In genomic region chr1:40230336-40230735, GRCm38 (mm10) we compare ENCODE assay signal across 12 mouse cellular contexts. TPM values are rescaled to one million over a fixed set of nuclear protein-coding genes. Genes with fewer than 3 reads are reported as not detected.
DNase-seq lines count a peak whose midpoint lies in the region; ATAC-seq lines count a peak whose summit lies in the region.
"Had no signal": no experiment of that assay in that cellular context is flagged by ENCODE, and none has a peak within 500 bp of the region (broad histone marks: within the 10 kb centered on the region; RNA-seq: fewer than 3 reads in every experiment).

No protein-coding gene starts in this region.

- peak; percentile 16 for DNase-seq in gastrocnemius, postnatal 25 days
- no peak for DNase-seq in gastrocnemius, postnatal 4 days (ENCODE audit: low spot score in 2 of 2)
- peak; percentile 61 for DNase-seq in 416B (ENCODE audit: low read depth)
- DNase-seq in heart, embryonic 10.5 days (ENCODE audit: low spot score) = peak; percentile 22
- DNase-seq in lung, postnatal 10 days = peak; percentile 49
- no peak for DNase-seq in frontal cortex, postnatal 14 days (ENCODE audit: low spot score in 2 of 2)
- no peak for DNase-seq in urinary bladder, adult 2 months (ENCODE audit: low spot score)
- DNase-seq: kidney, postnatal 4 days; midbrain, embryonic 14.5 days had no signal

- H3K4me1 ChIP-seq in heart, embryonic 10.5 days = peaks cover 14% of the 10 kb centered on the region
- no peaks in the 10 kb centered on the region for H3K4me1 ChIP-seq in hindbrain, embryonic 16.5 days (ENCODE audit: control insufficient read depth, insufficient read depth, low read depth, low read length)
- H3K4me1 ChIP-seq: forebrain, embryonic 15.5 days had no signal

- no peak overlapping the region for H3K9ac ChIP-seq in hindbrain, embryonic 16.5 days (ENCODE audit: low read depth, low read length)
- H3K9ac ChIP-seq: forebrain, embryonic 15.5 days had no signal

- no peak overlapping the region for H3K27ac ChIP-seq in heart, embryonic 10.5 days
- H3K27ac ChIP-seq in hindbrain, embryonic 16.5 days (ENCODE audit: low read depth, low read length) = no peak overlapping the region
- H3K27ac ChIP-seq: forebrain, embryonic 15.5 days; hindbrain, embryonic 10.5 days had no signal

- no peak for ATAC-seq in hindbrain, embryonic 16.5 days
- ATAC-seq: forebrain, embryonic 15.5 days had no signal

- no peaks in the 10 kb centered on the region for H3K27me3 ChIP-seq in heart, embryonic 10.5 days (ENCODE audit: insufficient read depth, poor library complexity, severe bottlenecking)
- H3K27me3 ChIP-seq in hindbrain, embryonic 16.5 days (replicated peaks; ENCODE audit: control insufficient read depth, insufficient read depth, low read length) = no peaks in the 10 kb centered on the region
- H3K27me3 ChIP-seq: forebrain, embryonic 15.5 days had no signal

- WGBS in heart, embryonic 10.5 days = 68% methylated on average over 7 of the region's 7 CpGs
- 83% methylated on average over 7 of the region's 7 CpGs for WGBS in hindbrain, embryonic 16.5 days

- no peak overlapping the region for H3K4me2 ChIP-seq in hindbrain, embryonic 16.5 days (ENCODE audit: low read length)
- H3K4me2 ChIP-seq: forebrain, embryonic 15.5 days had no signal

- no peak overlapping the region for H3K4me3 ChIP-seq in heart, embryonic 10.5 days
- H3K4me3 ChIP-seq in hindbrain, embryonic 16.5 days (ENCODE audit: low read length) = no peak overlapping the region
- H3K4me3 ChIP-seq: forebrain, embryonic 15.5 days; hindbrain, embryonic 10.5 days had no signal

- no peaks in the 10 kb centered on the region for H3K36me3 ChIP-seq in heart, embryonic 10.5 days
- no peaks in the 10 kb centered on the region for H3K36me3 ChIP-seq in hindbrain, embryonic 16.5 days (ENCODE audit: control insufficient read depth, insufficient read depth, low read length)
- H3K36me3 ChIP-seq: forebrain, embryonic 15.5 days; hindbrain, embryonic 10.5 days had no signal

- H3K9me3 ChIP-seq in heart, embryonic 10.5 days = no peaks in the 10 kb centered on the region
- no peaks in the 10 kb centered on the region for H3K9me3 ChIP-seq in hindbrain, embryonic 16.5 days (ENCODE audit: control insufficient read depth, low read length)
- H3K9me3 ChIP-seq: forebrain, embryonic 15.5 days; hindbrain, embryonic 10.5 days had no signal

RNA-seq across cellular contexts. Expression of gene Il1r1, which starts 5.5 kb away (rescaled TPM):
- 1 to 10 TPM; 1.8 to 2.3 TPM for total RNA-seq in gastrocnemius, postnatal 25 days (2021)
- 1 to 10 TPM; 6.3 to 6.4 TPM for total RNA-seq in gastrocnemius, postnatal 4 days (2021)
- 6.3 and 12.9 TPM in 2 replicates for polyA plus RNA-seq in heart, embryonic 10.5 days (2016; fragmentation: Nextera tagmentation; extraction: Ambion mirVana)
- 0.70 and 0.75 TPM in 2 replicates for polyA plus RNA-seq in hindbrain, embryonic 16.5 days (2015; fragmentation: Nextera tagmentation; extraction: Ambion mirVana)
- 13.1 and 14.3 TPM in 2 replicates for polyA plus RNA-seq in urinary bladder, adult 2 months (2012; rRNA removed)

Comparison
In these comparisons a context has a peak if more than half of its experiments do, and no peak if none do; other contexts are left out.
1. DNase-seq: peak in gastrocnemius, postnatal 25 days (single experiment), 416B (single experiment), heart, embryonic 10.5 days (single experiment) and lung, postnatal 10 days (single experiment); none in gastrocnemius, postnatal 4 days (0 of 2), frontal cortex, postnatal 14 days (0 of 2) and urinary bladder, adult 2 months (single experiment).